Mouse (Mus musculus): Measurements from ENCODE around the gene N4bp2. TPM values are rescaled to one million over a fixed set of nuclear protein-coding genes. Genes with fewer than 3 reads are reported as not detected.

Gene N4bp2
- polyA plus RNA-seq, 1 experiment from 2014 or later, result 12.1 TPM

DNA sequence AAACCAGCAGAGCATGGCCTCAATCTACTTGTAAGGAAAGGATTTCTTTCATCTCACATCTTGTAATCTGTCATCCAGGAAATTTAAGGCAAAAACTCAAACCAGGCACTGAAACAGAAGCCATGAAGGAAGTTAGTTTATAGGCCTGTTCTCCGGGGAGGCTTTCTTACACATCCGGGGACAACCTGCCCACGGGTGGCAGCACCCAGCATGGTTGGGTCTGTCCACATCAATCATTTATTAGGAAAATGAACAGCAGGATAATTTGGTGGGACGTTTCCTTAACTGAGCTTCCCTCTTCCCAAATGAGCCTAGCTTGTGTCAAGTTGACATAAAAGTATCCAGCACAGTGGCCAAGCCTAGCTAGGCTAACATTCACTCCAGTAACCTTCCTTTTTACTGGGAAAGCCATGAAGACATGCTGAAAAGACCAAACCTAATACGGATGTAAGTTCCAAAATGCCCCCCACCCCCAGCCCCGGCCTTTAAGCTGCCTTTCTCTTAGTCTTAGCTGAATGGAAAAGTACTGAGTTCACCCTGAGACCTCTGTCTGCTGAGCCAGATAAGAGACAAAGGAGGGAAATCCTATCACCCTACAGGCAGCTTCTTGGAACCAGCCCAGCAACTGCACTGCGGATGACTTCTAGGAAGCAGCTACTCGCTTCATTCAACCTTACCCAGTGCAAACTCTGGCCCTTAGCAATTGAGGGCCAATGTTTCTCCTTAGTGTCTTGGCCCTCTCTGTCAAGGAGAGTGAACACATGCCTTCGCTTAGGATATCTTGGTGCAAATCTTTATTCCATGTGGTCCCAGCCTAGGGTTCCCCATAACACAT lies 31.9 kb upstream of the N4bp2 start:
- WGBS, result 58% methylated on average over 9 of the region's 9 CpGs
- Histone ChIP-seq H3K27me3 (replicated peaks; ENCODE audit: control insufficient read depth, insufficient read depth, low read length) (no peaks in the 10 kb centered on the region), H3K27ac (ENCODE audit: low read depth, low read length) (no peak overlapping the region), H3K9me3 (ENCODE audit: control insufficient read depth) (no peaks in the 10 kb centered on the region), H3K9ac (ENCODE audit: low read depth, low read length) (no peak overlapping the region), H3K36me3 (ENCODE audit: control insufficient read depth, insufficient read depth) (no peaks in the 10 kb centered on the region), H3K4me2 (replicated peaks; ENCODE audit: low read depth) (no peak overlapping the region), H3K4me1 (replicated peaks; ENCODE audit: control insufficient read depth, insufficient read depth, low read length) (no peaks in the 10 kb centered on the region), H3K4me3 (ENCODE audit: low read depth, low read length) (no peak overlapping the region)
- TF ChIP-seq CTCF (IDR thresholded peaks at IDR 0.05; ENCODE audit: low read depth), result no peak
- no peak for ATAC-seq

- H3K9ac ChIP-seq (ENCODE audit: low read depth, low read length), result no peak overlapping the region
- H3K9me3 ChIP-seq (ENCODE audit: control insufficient read depth), result no peaks in the 10 kb centered on the region
- 54% methylated on average over 2 of the region's 2 CpGs for WGBS
- no peak overlapping the region for H3K4me3 ChIP-seq (ENCODE audit: low read depth, low read length)
- no peak overlapping the region for H3K27ac ChIP-seq (ENCODE audit: low read depth, low read length)
- H3K4me1 ChIP-seq (replicated peaks; ENCODE audit: control insufficient read depth, insufficient read depth, low read length), result no peaks in the 10 kb centered on the region
- H3K36me3 ChIP-seq (ENCODE audit: control insufficient read depth, insufficient read depth), result no peaks in the 10 kb centered on the region
- ATAC-seq, result no peak
- H3K4me2 ChIP-seq (replicated peaks; ENCODE audit: low read depth), result no peak overlapping the region
- no peak for TF ChIP-seq CTCF (IDR thresholded peaks at IDR 0.05; ENCODE audit: low read depth)
- H3K27me3 ChIP-seq (replicated peaks; ENCODE audit: control insufficient read depth, insufficient read depth, low read length), result no peaks in the 10 kb centered on the region
These were observed 27.7 kb upstream of the N4bp2 start for GRCm38 (mm10) chr5:65735601-65736000.

- Histone ChIP-seq H3K9me3 (ENCODE audit: control insufficient read depth) (no peaks in the 10 kb centered on the region), H3K27ac (ENCODE audit: low read depth, low read length) (no peak overlapping the region), H3K4me3 (ENCODE audit: low read depth, low read length) (no peak overlapping the region), H3K4me2 (replicated peaks; ENCODE audit: low read depth) (no peak overlapping the region), H3K4me1 (replicated peaks; ENCODE audit: control insufficient read depth, insufficient read depth, low read length) (no peaks in the 10 kb centered on the region), H3K27me3 (replicated peaks; ENCODE audit: control insufficient read depth, insufficient read depth, low read length) (no peaks in the 10 kb centered on the region), H3K9ac (ENCODE audit: low read depth, low read length) (no peak overlapping the region), H3K36me3 (ENCODE audit: control insufficient read depth, insufficient read depth) (no peaks in the 10 kb centered on the region)
- no peak for ATAC-seq
- WGBS, result 87% methylated on average over 3 of the region's 3 CpGs
- no peak for TF ChIP-seq CTCF (IDR thresholded peaks at IDR 0.05; ENCODE audit: low read depth)
These were observed 24.0 kb upstream of the N4bp2 start for GRCm38 (mm10) chr5:65739366-65739765.

GRCm38 (mm10) chr5:65746908-65747307 lies 16.4 kb upstream of the N4bp2 start:
- Histone ChIP-seq H3K4me3 (ENCODE audit: low read depth, low read length) (no peak overlapping the region), H3K9me3 (ENCODE audit: control insufficient read depth) (no peaks in the 10 kb centered on the region), H3K27ac (ENCODE audit: low read depth, low read length) (no peak overlapping the region), H3K27me3 (replicated peaks; ENCODE audit: control insufficient read depth, insufficient read depth, low read length) (no peaks in the 10 kb centered on the region), H3K4me1 (replicated peaks; ENCODE audit: control insufficient read depth, insufficient read depth, low read length) (no peaks in the 10 kb centered on the region), H3K4me2 (replicated peaks; ENCODE audit: low read depth) (no peak overlapping the region), H3K36me3 (ENCODE audit: control insufficient read depth, insufficient read depth) (no peaks in the 10 kb centered on the region), H3K9ac (ENCODE audit: low read depth, low read length) (no peak overlapping the region)
- peak; percentile 57 for ATAC-seq
- no peak for TF ChIP-seq CTCF (IDR thresholded peaks at IDR 0.05; ENCODE audit: low read depth)
- 47% methylated on average over 5 of the region's 5 CpGs for WGBS

- WGBS, result 36% methylated on average over 2 of the region's 2 CpGs
- no peaks in the 10 kb centered on the region for H3K27me3 ChIP-seq (replicated peaks; ENCODE audit: control insufficient read depth, insufficient read depth, low read length)
- no peak for TF ChIP-seq CTCF (IDR thresholded peaks at IDR 0.05; ENCODE audit: low read depth)
- H3K9ac ChIP-seq (ENCODE audit: low read depth, low read length), result no peak overlapping the region
- no peaks in the 10 kb centered on the region for H3K4me1 ChIP-seq (replicated peaks; ENCODE audit: control insufficient read depth, insufficient read depth, low read length)
- no peak overlapping the region for H3K4me2 ChIP-seq (replicated peaks; ENCODE audit: low read depth)
- H3K9me3 ChIP-seq (ENCODE audit: control insufficient read depth), result no peaks in the 10 kb centered on the region
- no peak overlapping the region for H3K27ac ChIP-seq (ENCODE audit: low read depth, low read length)
- ATAC-seq, result no peak
- no peak overlapping the region for H3K4me3 ChIP-seq (ENCODE audit: low read depth, low read length)
- H3K36me3 ChIP-seq (ENCODE audit: control insufficient read depth, insufficient read depth), result no peaks in the 10 kb centered on the region
These were observed 14.9 kb upstream of the N4bp2 start for GRCm38 (mm10) chr5:65748386-65748785.

DNA sequence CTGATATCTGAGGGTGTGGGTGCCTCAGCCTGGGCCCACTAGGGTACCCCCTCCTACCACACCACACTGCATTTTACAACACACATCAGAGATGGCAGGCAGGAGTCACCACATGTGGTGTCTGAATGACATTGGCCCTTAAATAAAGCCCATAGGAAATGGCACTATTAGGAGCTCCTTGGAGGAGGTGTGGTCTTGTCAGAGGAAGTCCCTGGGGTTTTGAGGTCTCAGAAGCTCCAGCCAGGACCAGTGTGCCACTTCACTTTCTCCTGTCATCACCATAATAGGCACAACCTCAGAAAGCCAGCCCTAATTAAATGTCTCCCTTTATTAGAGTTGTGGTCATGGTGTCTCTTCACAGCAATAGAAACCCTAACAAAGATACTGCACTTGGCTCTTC lies 14.4 kb upstream of the N4bp2 start:
- no peak overlapping the region for H3K4me2 ChIP-seq (replicated peaks; ENCODE audit: low read depth)
- no peak overlapping the region for H3K27ac ChIP-seq (ENCODE audit: low read depth, low read length)
- no peaks in the 10 kb centered on the region for H3K9me3 ChIP-seq (ENCODE audit: control insufficient read depth)
- no peaks in the 10 kb centered on the region for H3K36me3 ChIP-seq (ENCODE audit: control insufficient read depth, insufficient read depth)
- H3K9ac ChIP-seq (ENCODE audit: low read depth, low read length), result no peak overlapping the region
- H3K4me1 ChIP-seq (replicated peaks; ENCODE audit: control insufficient read depth, insufficient read depth, low read length), result no peaks in the 10 kb centered on the region
- no peak overlapping the region for H3K4me3 ChIP-seq (ENCODE audit: low read depth, low read length)
- no peaks in the 10 kb centered on the region for H3K27me3 ChIP-seq (replicated peaks; ENCODE audit: control insufficient read depth, insufficient read depth, low read length)
- TF ChIP-seq CTCF (IDR thresholded peaks at IDR 0.05; ENCODE audit: low read depth), result no peak
- ATAC-seq, result no peak
